Comparison of ENCODE assay signal across 12 mouse cellular contexts in the genomic region with DNA sequence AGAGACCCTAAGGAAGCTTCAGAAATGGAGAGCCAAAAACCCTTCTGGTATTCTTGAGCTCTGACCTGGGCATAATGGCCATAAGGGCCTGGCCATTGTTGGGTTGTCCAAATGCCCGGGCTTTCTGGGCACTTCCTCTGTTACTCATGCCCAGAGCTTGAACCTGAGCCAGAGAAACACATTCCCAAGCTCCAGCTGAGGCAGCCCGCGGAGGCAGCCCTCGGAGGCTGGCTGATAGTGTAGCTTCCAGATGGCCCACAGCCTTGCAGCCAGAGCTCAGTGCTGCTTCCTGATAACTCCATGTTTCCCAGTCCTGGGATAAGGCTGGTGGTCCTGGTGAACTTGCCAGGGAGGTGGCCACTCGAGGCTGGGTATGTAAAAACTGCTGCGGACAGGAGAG.
A peak's percentile ranks its signal among the peaks of the same experiment; 100 is the strongest.
DNase-seq lines count a peak whose midpoint lies in the region; ATAC-seq lines count a peak whose summit lies in the region.
"Had no signal": no experiment of that assay in that cellular context is flagged by ENCODE, and none has a peak within 500 bp of the region (broad histone marks: within the 10 kb centered on the region; RNA-seq: fewer than 3 reads in every experiment).

No protein-coding gene starts in this region.

- no peak overlapping the region for H3K9ac ChIP-seq in forebrain, embryonic 15.5 days (replicated peaks)
- H3K9ac ChIP-seq in midbrain, embryonic 16.5 days (ENCODE audit: low read depth, low read length): no peak overlapping the region

- 0 out of 2 replicates have a peak, but pooled peaks have one; percentile 32 for ATAC-seq in forebrain, embryonic 15.5 days (replicated peaks)
- 0 out of 2 replicates have a peak, but pooled peaks have one; percentile 39 for ATAC-seq in midbrain, embryonic 16.5 days
- 0 out of 2 replicates have a peak, but pooled peaks have one; percentile 26 for ATAC-seq in megakaryocyte-erythroid progenitor cell, adult 5-6 weeks (replicated peaks; ENCODE audit: low FRiP score, low TSS enrichment, poor library complexity, severe bottlenecking)
- ATAC-seq: CD4-positive, CD25-positive, alpha-beta regulatory T cell, adult 4 months; intestine, embryonic 16.5 days had no signal

- H3K9me3 ChIP-seq in forebrain, embryonic 15.5 days: no peaks in the 10 kb centered on the region
- H3K9me3 ChIP-seq in forebrain, embryonic 10.5 days: peaks cover 3% of the 10 kb centered on the region; the same call in 1 of the 2 replicates
- H3K9me3 ChIP-seq in midbrain, embryonic 16.5 days (replicated peaks; ENCODE audit: control insufficient read depth, low read length, poor library complexity, severe bottlenecking): no peaks in the 10 kb centered on the region
- peaks cover 3% of the 10 kb centered on the region; the same call in 1 of the 2 replicates for H3K9me3 ChIP-seq in midbrain, embryonic 10.5 days (replicated peaks)

- no peak for DNase-seq in forebrain, embryonic 10.5 days (ENCODE audit: extremely low spot score, low spot score)
- no peak for DNase-seq in midbrain, embryonic 10.5 days (ENCODE audit: low spot score)
- peak; percentile 83 to 86 for DNase-seq in cerebellum, postnatal 10 days
- no peak for DNase-seq in ovary, postnatal 14 days (ENCODE audit: low spot score)
- DNase-seq in kidney, postnatal 36 days: no peak
- DNase-seq: gastrocnemius, adult 2 months; lung, adult 2 months had no signal

- H3K27me3 ChIP-seq in forebrain, embryonic 15.5 days: no peaks in the 10 kb centered on the region
- no peaks in the 10 kb centered on the region for H3K27me3 ChIP-seq in forebrain, embryonic 10.5 days (ENCODE audit: poor library complexity, severe bottlenecking)
- H3K27me3 ChIP-seq in midbrain, embryonic 16.5 days (ENCODE audit: control insufficient read depth, insufficient read depth, low read depth, low read length): no peaks in the 10 kb centered on the region
- no peaks in the 10 kb centered on the region for H3K27me3 ChIP-seq in midbrain, embryonic 10.5 days (ENCODE audit: low read depth, poor library complexity, severe bottlenecking)

- no peak overlapping the region for H3K4me2 ChIP-seq in forebrain, embryonic 15.5 days (replicated peaks)
- no peak overlapping the region for H3K4me2 ChIP-seq in midbrain, embryonic 16.5 days (ENCODE audit: low read length)

- H3K27ac ChIP-seq in forebrain, embryonic 15.5 days (replicated peaks): no peak overlapping the region
- H3K27ac ChIP-seq in forebrain, embryonic 10.5 days: no peak overlapping the region
- no peak overlapping the region for H3K27ac ChIP-seq in midbrain, embryonic 16.5 days (ENCODE audit: low read length)
- H3K27ac ChIP-seq in midbrain, embryonic 10.5 days (replicated peaks): no peak overlapping the region
- H3K27ac ChIP-seq: gastrocnemius, adult 2 months had no signal

- WGBS in forebrain, embryonic 15.5 days: 41% methylated on average over 6 of the region's 6 CpGs
- WGBS in forebrain, embryonic 10.5 days: 83% methylated on average over 6 of the region's 6 CpGs
- WGBS in midbrain, embryonic 16.5 days: 65% methylated on average over 6 of the region's 6 CpGs
- WGBS in midbrain, embryonic 10.5 days: 82% methylated on average over 6 of the region's 6 CpGs

- no peak overlapping the region for H3K4me3 ChIP-seq in forebrain, embryonic 15.5 days
- no peak overlapping the region for H3K4me3 ChIP-seq in forebrain, embryonic 10.5 days
- H3K4me3 ChIP-seq in midbrain, embryonic 16.5 days (ENCODE audit: low read depth, low read length): no peak overlapping the region
- no peak overlapping the region for H3K4me3 ChIP-seq in midbrain, embryonic 10.5 days
- H3K4me3 ChIP-seq: gastrocnemius, adult 2 months had no signal

- H3K4me1 ChIP-seq in forebrain, embryonic 15.5 days: peaks cover 8% of the 10 kb centered on the region
- peaks cover 7% of the 10 kb centered on the region for H3K4me1 ChIP-seq in forebrain, embryonic 10.5 days
- H3K4me1 ChIP-seq in midbrain, embryonic 16.5 days (ENCODE audit: control insufficient read depth, insufficient read depth, low read length): no peaks in the 10 kb centered on the region
- peaks cover 9% of the 10 kb centered on the region for H3K4me1 ChIP-seq in midbrain, embryonic 10.5 days

- no peaks in the 10 kb centered on the region; the same call in 1 of the 2 replicates for H3K36me3 ChIP-seq in forebrain, embryonic 15.5 days
- no peaks in the 10 kb centered on the region for H3K36me3 ChIP-seq in forebrain, embryonic 10.5 days (replicated peaks)
- 0 out of 2 replicates have a peak, but pooled peaks cover 3% of the 10 kb centered on the region for H3K36me3 ChIP-seq in midbrain, embryonic 16.5 days (ENCODE audit: control insufficient read depth, insufficient read depth, low read length)
- H3K36me3 ChIP-seq in midbrain, embryonic 10.5 days: 0 out of 2 replicates have a peak, but pooled peaks cover 6% of the 10 kb centered on the region

Comparison
In these comparisons a context has a peak if more than half of its experiments do, and no peak if none do; other contexts are left out.
1. DNase-seq: peak in cerebellum, postnatal 10 days (2 of 2); none in forebrain, embryonic 10.5 days (single experiment), midbrain, embryonic 10.5 days (single experiment), ovary, postnatal 14 days (single experiment) and kidney, postnatal 36 days (0 of 2).
2. Peak in every context shown above with its lines, with median percentiles within 50 percentile points of each other: ATAC-seq.